17 mouse cellular contexts compared by ENCODE assay signal in genomic region chr9:28423407-28423806, GRCm38 (mm10).
"Had no signal": no experiment of that assay in that cellular context is flagged by ENCODE, and none has a peak within 500 bp of the region (broad histone marks: within the 10 kb centered on the region; RNA-seq: fewer than 3 reads in every experiment).

No protein-coding gene starts in this region.

- H3K36me3 ChIP-seq: limb, embryonic 15.5 days; liver, embryonic 12.5 days; midbrain, embryonic 15.5 days; neural tube, embryonic 15.5 days had no signal

- H3K4me3 ChIP-seq: limb, embryonic 15.5 days; liver, embryonic 12.5 days; megakaryocyte, embryonic 14.5 days; midbrain, embryonic 15.5 days; neural tube, embryonic 15.5 days had no signal

- H3K4me1 ChIP-seq: limb, embryonic 15.5 days; liver, embryonic 12.5 days; megakaryocyte, embryonic 14.5 days; midbrain, embryonic 15.5 days had no signal

- H3K9ac ChIP-seq: limb, embryonic 15.5 days; liver, embryonic 12.5 days; lung, embryonic 14.5 days; midbrain, embryonic 15.5 days; neural tube, embryonic 15.5 days had no signal

- H3K9me3 ChIP-seq: limb, embryonic 15.5 days; liver, embryonic 12.5 days; midbrain, embryonic 15.5 days; neural tube, embryonic 15.5 days had no signal

- H3K4me2 ChIP-seq: limb, embryonic 15.5 days; liver, embryonic 12.5 days; lung, embryonic 14.5 days; midbrain, embryonic 11.5 days; midbrain, embryonic 15.5 days; neural tube, embryonic 15.5 days had no signal

- H3K27me3 ChIP-seq: limb, embryonic 15.5 days; liver, embryonic 12.5 days; megakaryocyte, embryonic 14.5 days; midbrain, embryonic 15.5 days; neural tube, embryonic 15.5 days had no signal

- DNase-seq: kidney, adult 8-10 months; kidney, postnatal 25 days; layer of hippocampus, postnatal 36 days; lung, embryonic 14.5 days; lung, postnatal 14 days; right cerebral cortex, adult 18-20 months; right cerebral cortex, postnatal 25 days; thymus, adult 2 months; thymus, postnatal 25 days had no signal

- H3K27ac ChIP-seq: limb, embryonic 15.5 days; liver, embryonic 12.5 days; macrophage; midbrain, embryonic 15.5 days; neural tube, embryonic 15.5 days had no signal

- ATAC-seq: intestine, postnatal 0 days; liver, embryonic 12.5 days; midbrain, embryonic 15.5 days had no signal
